Mouse (Mus musculus) frontal cortex, postnatal 14 days (tissue): ENCODE measurements around the gene Mgl2.

Experiments
- DNase-seq, 2 experiments: peaks; one replicate each; pipeline ENCODE4 v3.0.0; 2022; ENCODE audit warnings: low spot score in 2 of 2

The Mgl2 gene

GRCm38 (mm10) chr11:70170291-70170690 lies 40.2 kb downstream of the Mgl2 start:
- DNase-seq = no peak

- no peak for DNase-seq
Observed at GRCm38 (mm10) chr11:70171181-70171580, 41.1 kb downstream of the Mgl2 start.

GRCm38 (mm10) chr11:70171847-70172246 lies 41.7 kb downstream of the Mgl2 start:
- DNase-seq = no peak

- no peak for DNase-seq
Observed at GRCm38 (mm10) chr11:70172298-70172697, 42.2 kb downstream of the Mgl2 start.

- no peak for DNase-seq
Observed at GRCm38 (mm10) chr11:70174491-70174890, 44.4 kb downstream of the Mgl2 start.

- DNase-seq = no peak
Observed at GRCm38 (mm10) chr11:70177647-70178046, 47.5 kb downstream of the Mgl2 start.

GRCm38 (mm10) chr11:70178311-70178710 lies 48.2 kb downstream of the Mgl2 start:
- no peak for DNase-seq

- no peak for DNase-seq
Observed at GRCm38 (mm10) chr11:70178756-70179155, 48.6 kb downstream of the Mgl2 start.

GRCm38 (mm10) chr11:70179401-70179800 lies 49.3 kb downstream of the Mgl2 start:
- no peak for DNase-seq

- no peak for DNase-seq
Observed at GRCm38 (mm10) chr11:70180496-70180895, 50.4 kb downstream of the Mgl2 start.

- no peak for DNase-seq
Observed at GRCm38 (mm10) chr11:70185120-70185519, 55.0 kb downstream of the Mgl2 start.
